Mouse (Mus musculus) embryonic facial prominence, embryonic 15.5 days (tissue): ENCODE measurements around the gene Abr. TPM values are rescaled to one million over a fixed set of nuclear protein-coding genes. Genes with fewer than 3 reads are reported as not detected.

Source experiments
- ATAC-seq: fragments of 200-750 bp; cut with Nextera tagmentation; 2 replicates; pipeline ENCODE4 v1.8.0; 2017; ENCODE audit warnings: low read depth, moderate TSS enrichment; ENCODE audit not compliant: insufficient number of reproducible peaks, low FRiP score, low TSS enrichment
- H3K27ac ChIP-seq: fragments of 300-500 bp; sonication (generic); replicated peaks from 2 replicates; pipeline ENCODE4 v1.5.1; 2015; ENCODE audit warnings: mild to moderate bottlenecking, inconsistent platforms
- H3K27me3 ChIP-seq: fragments of 300-500 bp; sonication (generic); 2 replicates; pipeline ENCODE4 v1.6.1; 2015; ENCODE audit warnings: inconsistent platforms
- H3K36me3 ChIP-seq: fragments of 300-500 bp; sonication (generic); 2 replicates; pipeline ENCODE4 v1.6.1; 2015; ENCODE audit warnings: mild to moderate bottlenecking, inconsistent platforms
- H3K4me1 ChIP-seq: fragments of 300-500 bp; sonication (generic); 2 replicates; pipeline ENCODE4 v1.6.1; 2015; ENCODE audit warnings: inconsistent platforms
- H3K4me2 ChIP-seq: fragments of 300-500 bp; sonication (generic); replicated peaks from 2 replicates; pipeline ENCODE4 v1.6.1; 2015; ENCODE audit warnings: mild to moderate bottlenecking, inconsistent platforms
- H3K4me3 ChIP-seq: fragments of 300-500 bp; sonication (generic); replicated peaks from 2 replicates; pipeline ENCODE4 v1.5.1; 2015; ENCODE audit warnings: mild to moderate bottlenecking, inconsistent platforms
- H3K9ac ChIP-seq: fragments of 300-500 bp; sonication (generic); 2 replicates; pipeline ENCODE4 v1.6.1; 2015; ENCODE audit warnings: inconsistent platforms
- H3K9me3 ChIP-seq: fragments of 300-500 bp; sonication (generic); replicated peaks from 2 replicates; pipeline ENCODE4 v1.6.1; 2016; ENCODE audit warnings: inconsistent platforms
- WGBS: fragments of 180-500 bp; shearing (Covaris S2); methylation state at CpG from one replicate; pipeline ENCODE4 v1.1.7; 2015; 5-methylcytosine and 5-hydroxymethylcytosine counted together
- polyA plus RNA-seq: library from polyadenylated mRNA; unstranded; fragments of >200 nt; fragmentation: Nextera tagmentation; extraction: Ambion mirVana; gene quantifications from 2 replicates; pipeline ENCODE4 v1.2.1, GENCODE M21; 2015

The Abr gene
- polyA plus RNA-seq, 1 experiment from 2014 or later, result 42.6 TPM

- no peaks in the 10 kb centered on the region for H3K36me3 ChIP-seq
- no peak overlapping the region for H3K4me2 ChIP-seq
- no peak overlapping the region for H3K4me3 ChIP-seq
- H3K9ac ChIP-seq, result no peak overlapping the region
- no peak for ATAC-seq
- 70% methylated on average over 3 of the region's 3 CpGs for WGBS
- H3K4me1 ChIP-seq, result peaks cover 10% of the 10 kb centered on the region; the same call in 1 of the 2 replicates
- no peaks in the 10 kb centered on the region for H3K27me3 ChIP-seq
- no peak overlapping the region for H3K27ac ChIP-seq
- no peaks in the 10 kb centered on the region for H3K9me3 ChIP-seq
Measured at GRCm38 (mm10) chr11:76516951-76517350, 105.2 kb downstream of the Abr start.

- ATAC-seq, result no peak
- Histone ChIP-seq H3K9me3 (no peaks in the 10 kb centered on the region), H3K9ac (no peak overlapping the region), H3K27ac (no peak overlapping the region), H3K4me1 (peaks cover 10% of the 10 kb centered on the region; the same call in 1 of the 2 replicates), H3K27me3 (no peaks in the 10 kb centered on the region), H3K4me3 (no peak overlapping the region), H3K4me2 (no peak overlapping the region), H3K36me3 (no peaks in the 10 kb centered on the region)
- WGBS, result 69% methylated on average over 11 of the region's 11 CpGs
Measured at GRCm38 (mm10) chr11:76515123-76515522, 107.0 kb downstream of the Abr start.

GRCm38 (mm10) chr11:76510977-76511376, 111.1 kb downstream of the Abr start:
- no peak overlapping the region for H3K4me2 ChIP-seq
- H3K4me1 ChIP-seq, result peaks cover 27% of the 10 kb centered on the region
- no peaks in the 10 kb centered on the region for H3K36me3 ChIP-seq
- H3K4me3 ChIP-seq, result no peak overlapping the region
- no peak for ATAC-seq
- H3K9me3 ChIP-seq, result no peaks in the 10 kb centered on the region
- H3K9ac ChIP-seq, result no peak overlapping the region
- 63% methylated on average over 4 of the region's 4 CpGs for WGBS
- H3K27ac ChIP-seq, result no peak overlapping the region
- H3K27me3 ChIP-seq, result no peaks in the 10 kb centered on the region

- Histone ChIP-seq H3K4me1 (peaks cover 23% of the 10 kb centered on the region), H3K27me3 (no peaks in the 10 kb centered on the region), H3K4me3 (no peak overlapping the region), H3K36me3 (no peaks in the 10 kb centered on the region), H3K27ac (no peak overlapping the region), H3K9me3 (no peaks in the 10 kb centered on the region), H3K4me2 (no peak overlapping the region), H3K9ac (no peak overlapping the region)
- WGBS, result 69% methylated on average over 13 of the region's 13 CpGs
- 0 out of 2 replicates have a peak, but pooled peaks have one; percentile 5 for ATAC-seq
Measured at GRCm38 (mm10) chr11:76509751-76510723, 112.1 kb downstream of the Abr start.

- Histone ChIP-seq H3K9ac (no peak overlapping the region), H3K4me2 (no peak overlapping the region), H3K36me3 (no peaks in the 10 kb centered on the region), H3K4me1 (peaks cover 17% of the 10 kb centered on the region), H3K27ac (no peak overlapping the region), H3K27me3 (no peaks in the 10 kb centered on the region), H3K4me3 (no peak overlapping the region), H3K9me3 (no peaks in the 10 kb centered on the region)
- WGBS, result 83% methylated on average over 32 of the region's 32 CpGs
- peak; percentile 13; the same call in 1 of the 2 replicates for ATAC-seq
Measured at GRCm38 (mm10) chr11:76508831-76509595, 113.1 kb downstream of the Abr start.

- Histone ChIP-seq H3K9ac (no peak overlapping the region), H3K27ac (no peak overlapping the region)
Measured at GRCm38 (mm10) chr11:76508125-76508524, 114.0 kb downstream of the Abr start.

GRCm38 (mm10) chr11:76507302-76508124, 114.6 kb downstream of the Abr start:
- Histone ChIP-seq H3K4me1 (peaks cover 17% of the 10 kb centered on the region), H3K4me3 (no peak overlapping the region), H3K9me3 (no peaks in the 10 kb centered on the region), H3K4me2 (no peak overlapping the region), H3K27me3 (no peaks in the 10 kb centered on the region), H3K27ac (no peak overlapping the region), H3K36me3 (no peaks in the 10 kb centered on the region), H3K9ac (no peak overlapping the region)
- peak; percentile 22; the same call in 1 of the 2 replicates for ATAC-seq
- 74% methylated on average over 8 of the region's 8 CpGs for WGBS

More at GRCm38 (mm10) chr11:76508125-76508524, 114.0 kb downstream of the Abr start:
- Histone ChIP-seq H3K4me1 (peaks cover 17% of the 10 kb centered on the region), H3K4me2 (no peak overlapping the region), H3K4me3 (no peak overlapping the region), H3K36me3 (no peaks in the 10 kb centered on the region), H3K9me3 (no peaks in the 10 kb centered on the region), H3K27me3 (no peaks in the 10 kb centered on the region)
- 71% methylated on average over 4 of the region's 4 CpGs for WGBS
- no peak for ATAC-seq

GRCm38 (mm10) chr11:76506514-76507228, 115.4 kb downstream of the Abr start:
- no peak for ATAC-seq
- H3K4me3 ChIP-seq, result no peak overlapping the region
- no peaks in the 10 kb centered on the region for H3K36me3 ChIP-seq
- H3K9ac ChIP-seq, result no peak overlapping the region
- no peaks in the 10 kb centered on the region for H3K9me3 ChIP-seq
- no peak overlapping the region for H3K4me2 ChIP-seq
- WGBS, result 74% methylated on average over 5 of the region's 5 CpGs
- H3K27me3 ChIP-seq, result no peaks in the 10 kb centered on the region
- peaks cover 17% of the 10 kb centered on the region for H3K4me1 ChIP-seq
- H3K27ac ChIP-seq, result no peak overlapping the region

- H3K36me3 ChIP-seq, result no peaks in the 10 kb centered on the region
- H3K27me3 ChIP-seq, result no peaks in the 10 kb centered on the region
- no peak overlapping the region for H3K4me3 ChIP-seq
- H3K9ac ChIP-seq, result no peak overlapping the region
- H3K9me3 ChIP-seq, result no peaks in the 10 kb centered on the region
- H3K27ac ChIP-seq, result no peak overlapping the region
- H3K4me1 ChIP-seq, result peaks cover 19% of the 10 kb centered on the region
- 82% methylated on average over 1 of the region's 1 CpGs for WGBS
- ATAC-seq, result no peak
- H3K4me2 ChIP-seq, result no peak overlapping the region
Measured at GRCm38 (mm10) chr11:76505106-76505505, 117.0 kb downstream of the Abr start.

GRCm38 (mm10) chr11:76504058-76504457, 118.1 kb downstream of the Abr start:
- Histone ChIP-seq H3K27ac (no peak overlapping the region), H3K4me2 (no peak overlapping the region), H3K36me3 (no peaks in the 10 kb centered on the region), H3K9ac (no peak overlapping the region), H3K4me1 (peaks cover 13% of the 10 kb centered on the region; the same call in 1 of the 2 replicates), H3K4me3 (no peak overlapping the region), H3K27me3 (no peaks in the 10 kb centered on the region), H3K9me3 (no peaks in the 10 kb centered on the region)
- WGBS, result 62% methylated on average over 5 of the region's 5 CpGs
- ATAC-seq, result no peak
